Mouse (Mus musculus) heart, embryonic 15.5 days (tissue): ENCODE measurements around the gene Timm23. TPM values are rescaled to one million over a fixed set of nuclear protein-coding genes. Genes with fewer than 3 reads are reported as not detected.
"Not testable (repeated sequence)": the region's sequence is repeated elsewhere in the genome, so short reads cannot be mapped to it uniquely, and the experiment has no call there.

Source experiments
- ATAC-seq: fragments of 200-750 bp; cut with Nextera tagmentation; replicated peaks from 2 replicates; pipeline ENCODE4 v1.8.0; 2017; ENCODE audit warnings: low read depth, moderate TSS enrichment; ENCODE audit not compliant: insufficient number of reproducible peaks, insufficient read depth, low FRiP score
- H3K27ac ChIP-seq: fragments of 300-500 bp; sonication (generic); 2 replicates; pipeline ENCODE4 v1.5.1; 2015; ENCODE audit warnings: mild to moderate bottlenecking, inconsistent platforms
- H3K27me3 ChIP-seq: fragments of 300-500 bp; sonication (generic); 2 replicates; pipeline ENCODE4 v1.6.1; 2015; ENCODE audit warnings: inconsistent platforms
- H3K36me3 ChIP-seq: fragments of 300-500 bp; sonication (generic); 2 replicates; pipeline ENCODE4 v1.6.1; 2015; ENCODE audit warnings: mild to moderate bottlenecking, inconsistent platforms
- H3K4me1 ChIP-seq: fragments of 300-500 bp; sonication (generic); replicated peaks from 2 replicates; pipeline ENCODE4 v1.6.1; 2015; ENCODE audit warnings: inconsistent platforms
- H3K4me2 ChIP-seq: fragments of 300-500 bp; sonication (generic); 2 replicates; pipeline ENCODE4 v1.6.1; 2015; ENCODE audit warnings: inconsistent platforms, mild to moderate bottlenecking, moderate library complexity
- H3K4me3 ChIP-seq: fragments of 300-500 bp; sonication (generic); 2 replicates; pipeline ENCODE4 v1.5.1; 2015; ENCODE audit warnings: mild to moderate bottlenecking, inconsistent platforms
- H3K9ac ChIP-seq: fragments of 300-500 bp; sonication (generic); 2 replicates; pipeline ENCODE4 v1.6.1; 2015; ENCODE audit warnings: mild to moderate bottlenecking, inconsistent platforms
- H3K9me3 ChIP-seq: fragments of 300-500 bp; sonication (generic); replicated peaks from 2 replicates; pipeline ENCODE4 v1.6.1; 2016; ENCODE audit warnings: inconsistent platforms
- WGBS: fragments of 180-500 bp; shearing (Covaris S2); methylation state at CpG from one replicate; pipeline ENCODE4 v1.1.7; 2015; ENCODE audit warnings: mixed read lengths; 5-methylcytosine and 5-hydroxymethylcytosine counted together
- polyA plus RNA-seq: library from polyadenylated mRNA; unstranded; fragments of >200 nt; fragmentation: Nextera tagmentation; extraction: Ambion mirVana; gene quantifications from 2 replicates; pipeline ENCODE4 v1.2.1, GENCODE M21; 2015

Gene Timm23
- polyA plus RNA-seq, 1 experiment from 2014 or later = 312 TPM

DNA sequence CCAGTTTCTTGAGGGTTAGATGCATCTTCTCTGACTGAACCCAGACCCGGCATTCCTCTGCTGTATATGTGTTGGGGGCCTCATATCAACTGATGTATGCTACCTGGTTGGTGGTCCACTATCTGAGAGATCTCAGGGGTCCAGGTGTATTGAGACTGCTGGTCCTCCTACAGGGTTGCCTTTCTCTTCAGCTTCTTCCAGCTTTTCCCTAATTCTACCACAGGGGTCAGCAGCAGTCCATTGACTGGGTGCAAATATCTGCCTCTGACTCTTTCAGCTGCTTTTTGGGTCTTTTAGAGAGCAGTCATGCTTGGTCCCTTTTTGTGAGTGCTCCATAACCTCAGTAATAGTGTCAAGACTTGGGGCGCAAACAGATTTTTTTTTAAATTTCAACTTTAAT lies 50.8 kb downstream of the Timm23 start:
- Histone ChIP-seq H3K36me3 (no peaks in the 10 kb centered on the region), H3K4me2 (no peak overlapping the region), H3K27ac (no peak overlapping the region), H3K27me3 (no peaks in the 10 kb centered on the region), H3K9me3 (no peaks in the 10 kb centered on the region), H3K9ac (no peak overlapping the region), H3K4me3 (no peak overlapping the region), H3K4me1 (no peaks in the 10 kb centered on the region)
- ATAC-seq = no peak
- WGBS = 83% methylated on average over 2 of the region's 2 CpGs

- H3K9ac ChIP-seq = no peak overlapping the region
- H3K4me3 ChIP-seq = no peak overlapping the region
- H3K27ac ChIP-seq = peak overlapping the region; percentile 31; the same call in 1 of the 2 replicates
- no peak overlapping the region for H3K4me2 ChIP-seq
- ATAC-seq = no peak
- H3K36me3 ChIP-seq = no peaks in the 10 kb centered on the region
- H3K9me3 ChIP-seq = no peaks in the 10 kb centered on the region
- H3K27me3 ChIP-seq = no peaks in the 10 kb centered on the region
- 51% methylated on average over 2 of the region's 2 CpGs for WGBS
- peaks cover 3% of the 10 kb centered on the region; the same call in 1 of the 2 replicates for H3K4me1 ChIP-seq
These were observed 55.1 kb downstream of the Timm23 start for GRCm38 (mm10) chr14:32146578-32146977.

- no peak overlapping the region for H3K4me3 ChIP-seq
- H3K27me3 ChIP-seq = no peaks in the 10 kb centered on the region
- H3K9me3 ChIP-seq = no peaks in the 10 kb centered on the region
- H3K27ac ChIP-seq = peak overlapping the region; percentile 31
- no peak for ATAC-seq
- WGBS = 45% methylated on average over 7 of the region's 7 CpGs
- no peak overlapping the region for H3K9ac ChIP-seq
- no peaks in the 10 kb centered on the region for H3K36me3 ChIP-seq
- peaks cover 3% of the 10 kb centered on the region; the same call in 1 of the 2 replicates for H3K4me1 ChIP-seq
- 0 out of 2 replicates have a peak overlapping the region, but pooled peaks have one; percentile 18 for H3K4me2 ChIP-seq
These were observed 55.7 kb downstream of the Timm23 start for GRCm38 (mm10) chr14:32145809-32146511.

DNA sequence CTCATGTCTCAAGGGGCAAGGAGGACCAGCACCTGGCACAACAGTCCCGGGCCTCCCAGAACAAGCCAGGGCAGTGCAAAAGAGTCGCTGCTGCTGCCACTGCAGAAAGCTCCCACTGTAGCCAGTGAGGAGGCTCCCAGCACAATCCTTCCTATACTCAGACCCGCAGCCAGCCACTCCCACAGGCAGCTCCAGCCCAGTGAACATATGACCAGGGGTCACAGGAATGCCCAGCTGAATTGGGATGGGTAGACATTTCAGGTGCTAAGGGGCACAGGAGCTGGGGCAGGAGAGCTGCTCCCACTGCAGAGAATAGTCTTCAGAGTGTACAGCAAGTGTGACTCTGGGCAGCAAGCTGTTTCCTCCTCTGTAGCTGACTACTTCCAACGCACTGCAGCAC lies 56.3 kb downstream of the Timm23 start:
- no peak overlapping the region for H3K9ac ChIP-seq

DNA sequence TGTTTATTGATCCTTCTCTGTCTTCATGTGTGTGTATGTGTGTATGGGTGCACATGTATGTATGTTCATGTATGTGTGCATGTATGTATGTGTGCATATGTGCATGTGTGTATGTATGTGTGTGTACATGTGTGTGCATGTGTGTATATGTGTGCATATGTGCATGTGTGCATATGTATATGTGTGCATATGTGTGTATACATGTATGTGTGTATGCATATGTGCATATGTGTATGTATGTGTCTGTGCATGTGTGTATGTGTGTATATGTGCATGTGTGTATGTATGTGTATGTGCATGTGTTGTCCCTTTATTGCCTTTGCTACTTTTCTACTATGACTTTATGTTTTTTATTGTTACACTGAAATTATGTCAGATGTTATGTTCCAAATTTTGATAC lies 57.0 kb downstream of the Timm23 start:
- no peak for ATAC-seq
- Histone ChIP-seq H3K27me3 (no peaks in the 10 kb centered on the region), H3K36me3 (no peaks in the 10 kb centered on the region), H3K27ac (no peak overlapping the region), H3K9ac (no peak overlapping the region), H3K4me2 (no peak overlapping the region), H3K9me3 (no peaks in the 10 kb centered on the region), H3K4me3 (no peak overlapping the region), H3K4me1 (peaks cover 3% of the 10 kb centered on the region; the same call in 1 of the 2 replicates)

More for the DNA sequence above, 56.3 kb downstream of the Timm23 start:
- H3K4me3 ChIP-seq = no peak overlapping the region
- 0 out of 2 replicates have a peak overlapping the region, but pooled peaks have one; percentile 31 for H3K27ac ChIP-seq
- peak overlapping the region; percentile 18; the same call in 1 of the 2 replicates for H3K4me2 ChIP-seq
- 47% methylated on average over 4 of the region's 4 CpGs for WGBS
- no peaks in the 10 kb centered on the region for H3K27me3 ChIP-seq
- no peak for ATAC-seq
- H3K9me3 ChIP-seq = no peaks in the 10 kb centered on the region
- H3K36me3 ChIP-seq = no peaks in the 10 kb centered on the region
- H3K4me1 ChIP-seq = peaks cover 3% of the 10 kb centered on the region; the same call in 1 of the 2 replicates

- Histone ChIP-seq H3K4me1 (peaks cover 3% of the 10 kb centered on the region; the same call in 1 of the 2 replicates), H3K36me3 (no peaks in the 10 kb centered on the region), H3K9ac (no peak within 1 kb of the TSS), H3K4me2 (no peak within 1 kb of the TSS), H3K27me3 (no peaks in the 10 kb centered on the region), H3K9me3 (no peaks in the 10 kb centered on the region), H3K4me3 (no peak within 1 kb of the TSS), H3K27ac (no peak within 1 kb of the TSS)
- ATAC-seq = no peak
- 85% methylated on average over 5 of the region's 5 CpGs for WGBS
These were observed 60.0 kb downstream of the Timm23 start, which contains the start of gene Msmb for GRCm38 (mm10) chr14:32141723-32142122. Gene Msmb (plus strand): TSS chr14:32142023.

DNA sequence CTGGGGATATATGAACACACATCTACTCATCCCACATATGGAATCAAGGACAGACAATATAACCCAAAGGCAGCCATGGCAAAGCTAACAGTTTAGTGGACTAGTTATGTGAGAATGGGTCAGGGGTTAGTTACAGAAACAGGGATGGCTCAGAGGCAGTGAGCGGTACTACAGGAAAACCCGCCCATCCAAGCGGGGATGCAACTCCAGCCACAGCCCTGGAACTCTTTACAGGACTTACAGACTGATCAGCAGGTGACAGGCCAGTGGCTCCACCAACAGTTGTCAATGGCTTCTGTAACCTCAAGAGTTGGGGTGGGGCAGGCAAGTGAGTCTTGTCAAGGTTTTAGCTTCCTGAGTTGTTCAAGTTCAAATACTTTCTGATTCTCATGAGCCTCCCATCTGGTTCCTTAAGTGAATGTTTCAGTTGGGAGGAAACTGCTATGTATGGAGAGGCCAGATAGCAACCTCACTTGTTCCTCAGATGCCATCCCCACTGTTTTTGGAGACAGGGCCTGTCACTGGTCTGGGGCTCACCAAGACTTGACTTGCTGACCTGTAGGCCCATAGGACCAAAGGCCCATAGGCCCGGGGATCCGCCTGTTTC lies 61.2 kb downstream of the Timm23 start:
- ATAC-seq = no peak
- H3K9ac ChIP-seq = no peak overlapping the region
- H3K27me3 ChIP-seq = no peaks in the 10 kb centered on the region
- H3K4me1 ChIP-seq = peaks cover 6% of the 10 kb centered on the region
- H3K4me3 ChIP-seq = no peak overlapping the region
- H3K36me3 ChIP-seq = no peaks in the 10 kb centered on the region
- 71% methylated on average over 5 of the region's 5 CpGs for WGBS
- H3K4me2 ChIP-seq = no peak overlapping the region
- no peaks in the 10 kb centered on the region for H3K9me3 ChIP-seq
- H3K27ac ChIP-seq = no peak overlapping the region

DNA sequence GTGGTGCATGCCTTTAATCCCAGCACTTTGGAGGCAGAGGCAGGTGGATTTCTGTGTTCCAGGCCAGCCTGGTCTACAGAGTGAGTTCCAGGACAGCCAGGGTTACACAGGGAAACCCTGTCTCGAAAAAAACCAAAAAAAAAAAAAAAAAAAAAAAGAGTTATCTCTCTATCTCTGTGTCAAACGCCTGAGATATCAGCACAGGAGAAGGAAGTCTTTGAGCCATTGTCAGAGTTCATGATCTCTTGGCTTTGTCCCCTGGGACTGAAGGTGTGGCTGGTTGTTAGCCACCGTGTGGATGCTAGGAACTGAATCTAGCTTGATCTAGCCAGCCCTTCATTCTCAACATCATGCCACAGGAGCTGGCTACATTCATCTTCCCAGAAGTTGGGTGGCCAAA lies 65.2 kb downstream of the Timm23 start:
- not testable (repeated sequence) for H3K9me3 ChIP-seq, H3K27me3 ChIP-seq, H3K4me2 ChIP-seq, H3K36me3 ChIP-seq, H3K4me3 ChIP-seq, ATAC-seq, H3K27ac ChIP-seq, H3K9ac ChIP-seq
- 36% methylated on average over 3 of the region's 3 CpGs for WGBS
- peaks cover 19% of the 10 kb centered on the region for H3K4me1 ChIP-seq

GRCm38 (mm10) chr14:32134293-32134692 lies 67.4 kb downstream of the Timm23 start:
- H3K27ac ChIP-seq = peak overlapping the region; percentile 53; the same call in 1 of the 2 replicates

GRCm38 (mm10) chr14:32131836-32132235 lies 69.9 kb downstream of the Timm23 start:
- H3K4me1 ChIP-seq = peaks cover 19% of the 10 kb centered on the region
- H3K36me3 ChIP-seq = no peaks in the 10 kb centered on the region
- no peak overlapping the region for H3K27ac ChIP-seq
- WGBS = 28% methylated on average over 4 of the region's 4 CpGs
- H3K4me3 ChIP-seq = no peak overlapping the region
- ATAC-seq = no peak
- no peaks in the 10 kb centered on the region for H3K27me3 ChIP-seq
- no peaks in the 10 kb centered on the region for H3K9me3 ChIP-seq
- no peak overlapping the region for H3K9ac ChIP-seq
- H3K4me2 ChIP-seq = no peak overlapping the region

More at GRCm38 (mm10) chr14:32134293-32134692, 67.4 kb downstream of the Timm23 start:
- no peaks in the 10 kb centered on the region for H3K27me3 ChIP-seq
- peak overlapping the region; percentile 29 for H3K4me2 ChIP-seq
- H3K36me3 ChIP-seq = no peaks in the 10 kb centered on the region
- H3K9me3 ChIP-seq = no peaks in the 10 kb centered on the region
- peaks cover 19% of the 10 kb centered on the region for H3K4me1 ChIP-seq
- no peak for ATAC-seq
- WGBS = 17% methylated on average over 2 of the region's 2 CpGs
- H3K4me3 ChIP-seq = no peak overlapping the region
- H3K9ac ChIP-seq = no peak overlapping the region
